Mouse (Mus musculus) limb, embryonic 13.5 days (tissue): ENCODE results near the gene Slco1a4. TPM values are rescaled to one million over a fixed set of nuclear protein-coding genes. Genes with fewer than 3 reads are reported as not detected.

Source experiments
- ATAC-seq: fragments of 200-750 bp; cut with Nextera tagmentation; 2 replicates; pipeline ENCODE4 v1.8.0; 2017; ENCODE audit warnings: low read depth, moderate number of reproducible peaks, moderate TSS enrichment; ENCODE audit not compliant: low FRiP score
- H3K27ac ChIP-seq: fragments of 300-500 bp; sonication (generic); 2 replicates; pipeline ENCODE4 v1.5.1; 2015; ENCODE audit warnings: inconsistent platforms, mild to moderate bottlenecking, moderate library complexity
- H3K27me3 ChIP-seq: fragments of 300-500 bp; sonication (generic); 2 replicates; pipeline ENCODE4 v1.6.1; 2015; ENCODE audit warnings: mild to moderate bottlenecking, inconsistent platforms
- H3K36me3 ChIP-seq: fragments of 300-500 bp; sonication (generic); 2 replicates; pipeline ENCODE4 v1.6.1; 2015; ENCODE audit warnings: inconsistent platforms, mild to moderate bottlenecking, moderate library complexity
- H3K4me1 ChIP-seq: fragments of 300-500 bp; sonication (generic); 2 replicates; pipeline ENCODE4 v1.6.1; 2015; ENCODE audit warnings: inconsistent platforms
- H3K4me2 ChIP-seq: fragments of 300-500 bp; sonication (generic); replicated peaks from 2 replicates; pipeline ENCODE4 v1.6.1; 2015; ENCODE audit warnings: inconsistent platforms, mild to moderate bottlenecking, moderate library complexity
- H3K4me3 ChIP-seq: fragments of 300-500 bp; sonication (generic); 2 replicates; pipeline ENCODE4 v1.5.1; 2015; ENCODE audit warnings: moderate library complexity, mild to moderate bottlenecking, inconsistent platforms
- H3K9ac ChIP-seq: fragments of 300-500 bp; sonication (generic); 2 replicates; pipeline ENCODE4 v1.6.1; 2015; ENCODE audit warnings: mild to moderate bottlenecking, inconsistent platforms
- H3K9me3 ChIP-seq: fragments of 300-500 bp; sonication (generic); 2 replicates; pipeline ENCODE4 v1.6.1; 2016; ENCODE audit warnings: inconsistent platforms
- WGBS: fragments of 180-500 bp; shearing (Covaris S2); methylation state at CpG from one replicate; pipeline ENCODE4 v1.1.7; 2015; 5-methylcytosine and 5-hydroxymethylcytosine counted together
- polyA plus RNA-seq: library from polyadenylated mRNA; unstranded; fragments of >200 nt; fragmentation: Nextera tagmentation; extraction: Ambion mirVana; gene quantifications from 2 replicates; pipeline ENCODE4 v1.2.1, GENCODE M21; 2015

Gene Slco1a4
- polyA plus RNA-seq, 1 experiment from 2014 or later, result 0.08 TPM

DNA sequence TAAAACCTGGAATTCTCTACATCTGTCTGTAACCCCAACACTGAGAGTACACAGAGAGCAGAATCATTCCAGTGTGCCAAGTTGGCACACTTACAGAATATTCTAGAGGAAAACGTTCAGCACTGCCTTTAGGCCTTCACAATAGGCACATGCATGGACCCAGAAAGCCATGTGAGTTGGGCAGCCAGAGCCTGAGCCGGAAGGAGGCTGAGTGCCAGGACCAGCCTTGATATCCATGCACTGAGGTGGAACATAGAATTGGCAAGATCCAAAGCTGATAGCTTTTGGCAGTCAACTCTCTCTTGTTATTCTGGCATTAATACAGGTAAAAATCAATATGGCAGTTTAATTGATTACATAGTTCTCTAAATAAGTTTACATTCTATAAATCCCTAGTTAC, 81.5 kb downstream of the Slco1a4 start:
- no peak overlapping the region for H3K4me2 ChIP-seq
- H3K4me3 ChIP-seq, result no peak overlapping the region
- H3K27ac ChIP-seq, result no peak overlapping the region
- no peaks in the 10 kb centered on the region for H3K27me3 ChIP-seq
- H3K4me1 ChIP-seq, result no peaks in the 10 kb centered on the region
- no peak for ATAC-seq
- H3K9ac ChIP-seq, result no peak overlapping the region
- no peaks in the 10 kb centered on the region for H3K9me3 ChIP-seq
- 83% methylated on average over 2 of the region's 2 CpGs for WGBS
- H3K36me3 ChIP-seq, result no peaks in the 10 kb centered on the region

GRCm38 (mm10) chr6:141773710-141774109, 82.3 kb downstream of the Slco1a4 start, which contains the start of gene Gm5724:
Gene Gm5724, minus strand, starts transcription at chr6:141773810.
- Histone ChIP-seq H3K4me1 (no peaks in the 10 kb centered on the region), H3K36me3 (no peaks in the 10 kb centered on the region), H3K27me3 (no peaks in the 10 kb centered on the region), H3K27ac (no peak within 1 kb of the TSS), H3K9ac (no peak within 1 kb of the TSS), H3K4me2 (no peak within 1 kb of the TSS), H3K4me3 (no peak within 1 kb of the TSS), H3K9me3 (no peaks in the 10 kb centered on the region)
- WGBS, result 91% methylated on average over 3 of the region's 3 CpGs
- no peak for ATAC-seq

Other genes starting within 250 kb of the Slco1a4 start
- gene Slco1b2, start 226.7 kb downstream of the Slco1a4 start, polyA plus RNA-seq, result not detected in 2 replicates
- gene Gm5724, start 82.4 kb downstream of the Slco1a4 start, polyA plus RNA-seq, result 0.08 TPM in 1 of 2 replicates, not detected in the other
- gene Slco1a1, start 90.8 kb upstream of the Slco1a4 start, polyA plus RNA-seq, result not detected in 2 replicates
- gene Gm6614, start 155.2 kb upstream of the Slco1a4 start, polyA plus RNA-seq, result not detected in 2 replicates